Mouse (Mus musculus) cerebral cortex, adult 2 months (tissue): Measurements from ENCODE around the gene Ephb1.

Source experiments
- WGBS: fragments of 180-500 bp; shearing (Covaris S2); methylation state at CpG from one replicate; pipeline ENCODE4 v1.1.7; 2018; 5-methylcytosine and 5-hydroxymethylcytosine counted together

Gene Ephb1

DNA sequence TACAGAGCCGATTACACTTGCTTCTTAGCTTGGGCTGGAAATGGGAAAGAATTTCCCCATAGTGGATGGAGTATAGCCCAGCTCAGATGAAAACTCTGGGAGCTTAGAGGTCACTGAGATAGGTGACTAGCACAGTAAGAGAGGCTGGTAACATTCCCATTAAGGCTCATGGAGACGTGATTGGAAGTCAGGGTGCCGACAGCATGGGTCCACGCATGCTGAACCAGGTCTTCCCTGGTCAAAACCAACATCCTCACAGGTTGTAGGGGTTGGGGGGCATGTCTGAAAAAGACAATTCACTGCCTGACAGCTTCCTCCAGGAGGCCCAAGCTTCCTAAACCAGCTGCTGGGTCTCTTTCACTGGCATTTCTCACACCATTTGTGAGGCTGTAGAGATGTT is 445.0 kb downstream of the Ephb1 start:
- 89% methylated on average over 4 of the region's 4 CpGs for WGBS

DNA sequence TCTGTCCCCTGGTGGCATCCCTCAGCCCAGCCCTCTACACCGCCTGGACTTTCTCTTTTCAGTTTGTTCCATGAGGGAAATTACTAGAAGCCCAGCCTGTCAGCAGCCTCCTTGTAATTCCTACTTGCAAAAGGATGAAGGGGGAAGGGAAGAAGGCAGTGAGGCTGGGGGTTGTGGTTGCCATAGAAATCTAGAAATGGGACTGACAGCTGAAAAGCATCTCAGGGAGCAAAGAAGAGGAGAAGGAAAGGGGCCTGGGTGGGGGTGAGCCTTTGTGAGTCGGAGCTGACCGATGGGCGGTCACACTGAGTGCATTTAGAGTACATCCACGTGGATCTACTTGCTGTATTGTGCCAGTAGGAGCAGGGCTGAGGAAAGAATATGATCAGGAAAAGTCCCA is 445.6 kb downstream of the Ephb1 start:
- 61% methylated on average over 5 of the region's 5 CpGs for WGBS

DNA sequence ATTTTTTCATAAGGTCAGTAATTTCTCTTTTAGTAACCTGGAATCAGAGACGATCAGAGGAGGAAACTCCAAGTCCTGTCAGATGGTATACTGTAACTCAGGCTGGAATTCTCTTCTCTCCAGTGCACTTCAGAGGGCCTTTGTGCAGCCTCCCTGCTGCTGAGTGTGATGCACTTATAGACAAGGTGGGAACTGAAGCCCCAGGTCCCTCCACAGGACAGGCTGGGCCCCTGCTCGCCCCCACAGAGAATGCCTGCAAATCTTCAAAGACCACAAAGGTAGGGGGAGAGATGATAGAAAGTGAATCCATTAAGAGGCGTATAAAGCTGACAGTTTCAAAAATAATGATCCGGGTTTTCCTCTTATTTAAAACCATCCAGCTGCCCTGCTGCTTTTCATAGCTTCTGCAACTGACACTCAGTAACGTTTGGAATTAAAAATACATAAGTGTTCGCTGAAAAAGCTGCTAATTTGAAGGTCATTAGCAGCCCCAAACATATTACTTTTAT is 446.7 kb downstream of the Ephb1 start:
- 57% methylated on average over 6 of the region's 6 CpGs for WGBS

DNA sequence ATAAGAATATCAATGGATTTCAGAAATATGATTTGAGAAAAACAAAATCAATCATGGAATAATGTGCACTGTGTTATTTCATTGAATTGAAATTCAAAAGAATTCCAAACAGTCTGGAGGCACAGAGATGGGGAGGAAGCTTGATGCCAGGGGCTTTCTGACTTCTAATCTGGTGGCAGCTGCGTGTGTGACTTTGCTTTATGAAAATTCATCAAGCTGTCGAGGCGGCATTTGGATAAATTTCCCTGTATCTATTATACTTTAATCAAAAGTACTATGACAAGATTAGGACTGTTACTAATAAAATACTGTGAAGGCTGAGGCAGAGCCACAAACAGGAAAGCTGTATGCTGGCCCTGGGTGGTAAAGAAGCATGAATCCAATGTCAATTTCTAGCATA is 451.1 kb downstream of the Ephb1 start:
- WGBS: 82% methylated on average over 3 of the region's 3 CpGs

DNA sequence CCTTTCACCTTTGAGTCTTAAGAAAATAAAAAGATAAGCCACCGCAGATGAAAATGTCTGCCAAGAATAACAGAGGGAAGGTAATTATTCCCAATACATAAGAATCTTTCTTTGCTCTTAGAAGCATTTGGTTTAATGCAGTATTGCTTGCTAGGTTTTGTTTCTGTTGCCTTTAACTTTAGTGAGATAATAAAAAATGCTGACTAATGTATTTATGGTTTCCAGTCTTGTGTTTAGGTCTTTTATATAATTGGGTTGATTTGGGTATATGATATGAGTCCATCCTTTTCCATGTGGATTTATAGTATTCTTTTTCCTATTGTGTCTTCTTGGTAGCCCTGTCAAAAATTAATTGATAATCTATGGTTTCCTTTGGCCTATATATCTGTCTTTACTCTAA is 456.6 kb downstream of the Ephb1 start:
- 95% methylated on average over 1 of the region's 1 CpGs for WGBS

DNA sequence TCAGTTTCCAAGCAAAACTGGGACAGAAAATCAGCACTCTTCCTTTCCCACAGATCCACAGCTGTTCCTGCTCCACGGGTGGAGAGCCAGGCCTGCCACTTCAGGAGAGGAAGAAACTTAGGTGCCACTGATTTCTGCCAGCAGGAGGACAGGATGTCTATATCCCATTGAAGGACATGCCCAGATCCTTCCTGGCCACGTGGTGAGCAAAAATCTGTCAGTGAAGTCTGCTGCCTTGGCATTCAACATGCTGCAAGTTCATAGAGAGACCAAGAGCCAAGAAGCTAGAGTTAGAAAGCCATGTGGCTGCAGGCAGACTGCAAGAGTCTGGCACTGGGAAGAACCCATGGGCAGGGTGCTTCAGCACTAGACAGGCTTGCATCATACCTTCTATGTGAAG is 471.2 kb downstream of the Ephb1 start:
- 37% methylated on average over 2 of the region's 2 CpGs for WGBS

DNA sequence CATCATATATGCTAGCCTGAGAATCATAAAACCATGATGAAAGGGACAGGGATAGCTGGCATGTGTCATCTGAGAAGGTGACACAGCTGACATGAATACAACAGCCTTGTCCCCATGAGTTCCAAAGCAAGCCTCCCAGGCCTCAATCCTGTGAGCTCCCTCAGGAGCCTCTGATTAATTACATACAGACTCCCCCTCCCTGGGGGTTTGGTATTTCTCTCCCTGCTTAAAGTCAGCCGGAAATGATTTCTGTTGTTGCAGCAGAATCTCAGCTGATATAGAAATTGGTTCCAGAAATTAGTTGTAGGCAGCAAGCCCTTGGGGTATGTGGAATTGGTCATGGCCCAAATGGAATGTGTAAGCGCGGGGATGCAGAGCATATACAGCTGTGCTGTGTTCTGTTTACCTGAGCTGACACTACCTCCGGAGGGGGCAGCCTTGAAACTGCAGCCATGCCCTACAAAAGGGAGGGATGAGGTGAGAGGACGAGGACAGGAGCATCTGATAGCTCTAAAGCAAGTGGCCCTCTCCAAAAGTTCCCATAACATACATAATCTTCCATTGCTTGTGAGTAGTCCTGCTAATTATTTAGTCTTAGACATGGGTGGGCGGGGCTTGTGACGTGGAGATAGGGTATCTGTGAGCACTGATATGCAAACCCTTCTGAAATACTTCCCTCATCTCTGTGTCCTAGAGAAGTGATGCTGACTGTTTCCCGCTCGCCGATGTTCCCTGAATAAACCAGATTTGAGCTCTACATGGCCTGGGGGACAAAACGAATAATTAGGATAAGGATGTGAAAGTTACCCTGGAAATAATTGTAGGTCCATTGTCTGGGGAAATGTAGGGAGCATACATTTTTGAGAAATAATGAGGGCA is 477.1 kb downstream of the Ephb1 start:
- WGBS: 83% methylated on average over 11 of the region's 11 CpGs

DNA sequence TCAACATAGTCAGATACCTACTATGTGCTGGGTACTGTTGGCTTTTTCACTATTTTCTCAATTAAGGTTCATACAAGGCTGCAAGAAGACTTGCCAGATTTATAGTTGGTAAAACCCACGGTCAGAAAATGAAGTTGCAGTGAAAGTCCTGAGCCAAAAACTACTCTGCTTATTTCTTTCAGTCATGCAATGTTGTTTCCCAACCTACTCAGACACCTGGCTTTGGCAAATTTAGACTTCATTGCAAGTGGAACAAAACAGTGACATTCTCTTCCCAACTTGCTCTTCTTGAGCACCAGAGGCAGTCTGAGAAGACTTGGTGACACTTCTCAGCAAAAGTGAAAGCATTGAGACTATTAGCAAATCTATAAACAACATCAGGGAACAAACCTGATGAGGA is 479.2 kb downstream of the Ephb1 start:
- 38% methylated on average over 1 of the region's 1 CpGs for WGBS
